Mouse (Mus musculus) testis, postnatal 10 days (tissue): Measurements from ENCODE around the gene Hhipl1.

Source experiments
- DNase-seq: peaks from one replicate; pipeline ENCODE4 v3.0.0; 2021; ENCODE audit warnings: low spot score

The Hhipl1 gene

DNA sequence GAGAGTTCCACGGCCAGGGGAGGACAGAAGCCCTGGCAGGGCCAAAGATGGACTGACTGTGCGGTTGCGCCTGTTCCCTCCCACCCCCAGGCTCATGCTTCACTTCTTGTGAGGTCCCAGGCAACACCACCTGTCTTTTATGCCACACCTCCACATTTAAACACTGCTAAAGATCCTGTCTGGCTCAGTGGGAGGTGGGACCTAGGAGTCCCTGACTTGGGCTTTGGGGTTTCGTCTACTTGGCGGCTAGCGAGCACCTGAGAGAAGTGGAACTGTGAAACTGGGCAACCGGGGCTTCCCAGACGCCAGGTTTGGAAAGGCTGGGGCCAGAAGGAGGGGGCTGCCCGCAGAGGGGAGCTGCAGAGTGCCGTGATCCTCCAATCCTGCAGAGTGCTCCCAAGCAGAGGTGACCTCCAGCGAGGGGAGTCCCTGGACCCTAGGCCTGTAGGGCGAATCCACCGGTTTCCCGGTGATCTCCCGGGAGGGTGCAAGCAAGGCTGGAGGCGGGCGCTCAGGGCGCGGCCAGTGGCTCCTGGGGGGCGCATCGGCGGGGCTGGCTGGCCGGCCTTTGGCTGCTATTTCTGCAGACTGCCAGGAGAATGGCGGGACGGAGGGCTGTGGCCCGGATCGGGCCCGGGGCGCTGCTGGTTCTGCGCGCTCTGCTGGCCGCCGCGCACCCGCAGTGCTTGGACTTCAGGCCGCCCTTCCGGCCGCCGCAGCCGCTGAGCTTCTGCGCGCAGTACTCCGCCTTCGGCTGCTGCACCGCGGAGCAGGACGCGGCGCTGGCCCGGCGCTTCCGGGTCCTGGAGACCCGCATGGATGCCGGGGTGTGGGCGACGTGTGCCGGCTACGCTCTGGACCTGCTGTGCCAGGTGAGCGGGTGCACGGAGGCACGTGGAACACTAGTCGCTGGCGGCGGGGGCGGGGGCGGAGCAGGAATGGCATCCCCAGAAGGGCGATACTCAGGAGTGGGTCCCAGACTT, at the start of gene Hhipl1:
Gene Hhipl1, plus strand, starts transcription at position 459 of the 983 bp plus-strand sequence.
- DNase-seq = peak; percentile 60

- no peak for DNase-seq
Observed at GRCm38 (mm10) chr12:108256734-108257133, 49.3 kb upstream of the Hhipl1 start.

GRCm38 (mm10) chr12:108259322-108260049, 46.6 kb upstream of the Hhipl1 start:
- no peak for DNase-seq

DNA sequence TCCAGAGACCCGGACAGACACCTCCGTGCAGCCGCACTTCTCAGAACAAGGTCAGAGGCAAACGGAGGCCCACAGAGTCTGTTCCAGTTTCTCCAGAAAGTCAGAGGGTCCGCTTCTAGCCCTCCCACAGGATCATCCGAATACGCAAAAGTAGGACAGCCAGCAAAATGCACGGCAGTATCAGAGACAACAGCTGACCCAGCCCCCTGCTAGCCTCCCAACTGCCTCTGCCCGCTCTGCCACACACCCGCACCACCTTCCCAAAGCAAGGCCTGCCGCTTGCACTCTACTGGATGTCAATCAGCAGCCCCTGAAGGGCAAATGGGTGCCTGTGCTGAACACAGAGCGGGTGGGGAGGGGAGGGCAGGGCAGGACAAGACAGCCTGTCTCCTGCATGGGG, 45.1 kb upstream of the Hhipl1 start:
- DNase-seq = no peak

- no peak for DNase-seq
Observed at GRCm38 (mm10) chr12:108264918-108265317, 41.2 kb upstream of the Hhipl1 start.

DNA sequence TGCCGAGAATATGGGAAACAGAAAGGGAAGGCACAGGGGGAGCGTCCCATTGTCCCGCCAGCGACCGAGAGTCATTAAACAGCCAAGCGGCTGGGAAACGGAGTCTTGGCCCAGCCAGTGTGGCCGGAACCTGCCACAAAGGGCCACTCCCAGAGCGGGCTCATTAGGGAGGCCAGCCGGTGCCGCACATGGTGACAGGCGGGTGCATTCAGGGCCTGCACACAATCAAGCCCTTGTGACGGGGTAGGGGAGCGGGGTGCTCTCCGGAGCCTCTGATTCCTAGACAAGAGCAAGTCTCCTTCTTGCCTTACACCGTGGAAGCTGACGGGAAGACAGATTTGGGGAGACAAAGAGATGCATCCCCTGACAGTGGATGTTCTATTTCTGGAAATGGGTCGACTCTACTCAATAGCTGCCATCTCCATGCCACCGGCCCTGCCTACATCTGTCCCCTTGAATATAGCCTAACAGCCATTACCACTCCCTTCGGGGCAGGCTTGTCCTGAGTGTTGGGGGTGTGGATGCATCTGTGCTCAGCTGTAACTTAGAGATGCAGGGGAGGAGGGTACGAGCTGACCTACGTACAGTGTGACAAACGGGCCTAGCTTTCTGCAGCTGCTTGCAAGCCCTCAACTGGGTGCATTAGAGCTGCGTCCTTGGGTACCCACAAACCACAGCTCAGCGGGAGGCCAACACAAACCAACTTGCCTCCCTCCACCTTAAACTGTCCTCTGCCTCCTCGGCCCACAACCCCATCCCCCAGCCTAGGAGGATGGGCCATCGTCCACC, 40.0 kb upstream of the Hhipl1 start:
- DNase-seq = no peak

- DNase-seq = no peak
Observed at GRCm38 (mm10) chr12:108267653-108268052, 38.4 kb upstream of the Hhipl1 start.

DNA sequence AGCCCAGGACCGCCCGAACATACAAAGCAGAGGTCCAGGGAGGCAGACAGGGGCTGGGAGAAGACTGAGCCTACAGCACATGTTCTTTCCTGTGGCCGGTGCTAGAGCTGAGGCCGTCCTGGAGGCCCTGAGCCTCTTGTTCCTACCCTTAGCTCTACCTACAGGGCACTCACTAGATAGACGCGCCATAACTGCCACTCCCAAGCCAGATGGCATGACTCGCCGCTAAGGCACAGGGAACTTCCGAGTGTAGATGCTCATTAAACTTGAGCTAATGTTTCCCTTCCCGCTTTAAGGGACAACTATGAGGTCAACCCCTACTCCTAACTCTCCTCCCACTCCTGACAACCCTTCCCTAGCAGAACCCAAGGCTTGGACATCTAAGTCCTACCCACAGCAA, 37.1 kb upstream of the Hhipl1 start:
- no peak for DNase-seq

- no peak for DNase-seq
Observed at GRCm38 (mm10) chr12:108269699-108270098, 36.4 kb upstream of the Hhipl1 start.

GRCm38 (mm10) chr12:108270240-108270919, 35.7 kb upstream of the Hhipl1 start:
- no peak for DNase-seq

GRCm38 (mm10) chr12:108271351-108272142, 34.5 kb upstream of the Hhipl1 start:
- no peak for DNase-seq

DNA sequence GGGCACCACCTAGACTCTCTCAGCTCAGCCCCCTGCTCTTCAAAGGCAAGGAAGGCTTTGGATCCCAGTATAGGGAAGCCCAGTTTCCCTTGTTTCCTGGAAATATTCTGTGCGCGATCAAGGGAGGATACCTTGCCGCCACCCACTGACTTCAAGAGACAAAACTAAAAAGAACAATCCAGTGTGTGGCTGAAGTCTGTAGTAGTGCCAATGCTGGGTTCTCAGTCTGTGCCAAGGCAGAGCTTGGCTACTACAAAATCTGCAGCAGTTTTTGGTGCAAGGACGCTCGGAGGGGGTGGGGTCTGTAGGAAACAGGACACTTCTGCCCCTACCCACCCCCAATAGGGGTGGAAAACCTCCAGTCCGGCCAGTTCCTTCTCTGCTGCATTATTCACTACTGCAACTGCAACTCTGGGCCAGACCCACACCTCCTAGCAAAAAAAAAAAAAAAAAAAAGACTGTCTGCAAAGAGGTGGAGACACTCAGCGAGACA, 33.9 kb upstream of the Hhipl1 start:
- DNase-seq = no peak

DNA sequence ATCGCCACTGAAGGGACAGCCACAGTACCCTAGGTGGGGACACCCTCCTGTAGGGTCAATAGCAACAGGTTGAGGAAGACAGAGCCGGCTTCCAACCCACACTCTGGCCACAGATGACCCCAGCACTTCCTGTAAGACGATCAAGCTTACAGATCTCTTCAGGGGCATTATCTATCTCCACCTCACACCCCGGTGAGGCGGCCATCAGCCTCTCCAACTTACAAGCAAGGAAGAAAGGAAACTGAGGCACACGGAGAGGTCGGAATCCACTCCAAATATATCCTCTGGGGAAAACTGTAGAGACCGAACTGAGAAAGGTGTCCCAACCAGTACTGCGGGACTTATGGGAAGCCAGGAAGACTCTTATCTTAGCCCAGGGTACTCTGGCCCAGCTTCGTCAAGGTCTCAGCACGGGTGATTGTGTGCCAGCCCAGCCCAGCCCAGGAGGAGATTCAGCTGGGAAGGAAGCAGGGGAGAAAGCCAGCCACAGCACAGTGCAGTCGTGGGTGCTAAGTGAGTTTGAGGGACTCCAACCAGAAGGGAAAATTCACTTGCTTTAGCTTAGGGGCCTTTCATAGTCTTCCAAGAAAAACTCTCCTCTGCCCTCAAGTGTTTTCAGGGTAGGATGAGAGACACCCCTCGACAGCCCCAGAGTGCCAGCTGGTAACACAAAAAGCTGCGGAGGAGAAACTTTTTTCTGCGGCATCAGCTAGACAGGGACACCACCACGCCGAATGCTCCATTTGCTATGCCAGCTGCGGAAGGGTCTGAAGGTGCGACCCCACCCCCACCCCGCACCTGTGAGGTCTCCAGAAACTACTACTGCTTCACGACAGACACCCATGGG, 32.4 kb upstream of the Hhipl1 start:
- DNase-seq = no peak

GRCm38 (mm10) chr12:108274313-108274595, 31.8 kb upstream of the Hhipl1 start:
- DNase-seq = no peak

DNA sequence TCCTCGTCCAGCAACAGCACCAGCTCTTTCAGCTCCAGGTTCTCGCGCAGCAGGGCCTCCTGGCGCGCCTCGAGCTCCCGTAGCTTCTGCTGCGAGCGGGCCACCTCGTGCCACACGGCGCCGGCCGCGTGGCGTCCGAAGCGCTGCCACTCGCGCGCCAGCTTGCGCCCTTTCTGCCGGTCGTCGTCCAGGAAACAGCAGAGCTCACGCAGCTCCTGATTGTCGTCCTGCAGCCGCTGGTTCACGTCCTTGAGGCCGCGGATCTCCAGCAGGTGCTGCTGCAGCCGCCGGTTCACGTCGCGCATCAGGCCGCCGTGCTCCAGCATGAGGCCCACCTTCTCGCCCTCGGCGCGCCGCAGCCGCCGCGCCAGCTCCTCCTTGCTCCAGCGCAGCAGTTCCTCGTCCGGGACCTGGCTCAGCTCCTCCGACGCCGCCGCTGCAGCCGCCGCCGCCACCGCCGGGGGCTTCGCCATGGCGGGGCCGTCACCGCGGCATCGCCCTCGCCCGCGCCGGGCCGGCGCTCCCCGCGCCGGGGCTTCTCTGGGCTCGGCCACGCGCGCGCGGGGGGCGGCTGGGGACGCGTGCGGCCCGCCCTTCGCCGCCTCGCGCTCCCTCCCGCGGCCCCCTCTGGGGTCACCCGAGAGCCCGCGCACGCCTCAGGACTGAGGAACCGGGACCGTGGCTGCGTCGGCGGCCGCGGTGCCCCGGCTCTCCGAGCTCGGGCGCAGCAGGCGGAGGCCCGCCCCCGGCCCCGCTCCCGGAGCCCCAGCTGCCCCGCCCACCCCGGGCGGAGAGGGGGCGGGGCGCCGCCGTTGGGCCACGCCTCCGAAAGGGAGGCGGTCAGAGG, 31.2 kb upstream of the Hhipl1 start, which contains the start of gene Ccdc85c:
Gene Ccdc85c, minus strand, starts transcription at position 765 of the 847 bp plus-strand sequence.
- peak; percentile 70 for DNase-seq

DNA sequence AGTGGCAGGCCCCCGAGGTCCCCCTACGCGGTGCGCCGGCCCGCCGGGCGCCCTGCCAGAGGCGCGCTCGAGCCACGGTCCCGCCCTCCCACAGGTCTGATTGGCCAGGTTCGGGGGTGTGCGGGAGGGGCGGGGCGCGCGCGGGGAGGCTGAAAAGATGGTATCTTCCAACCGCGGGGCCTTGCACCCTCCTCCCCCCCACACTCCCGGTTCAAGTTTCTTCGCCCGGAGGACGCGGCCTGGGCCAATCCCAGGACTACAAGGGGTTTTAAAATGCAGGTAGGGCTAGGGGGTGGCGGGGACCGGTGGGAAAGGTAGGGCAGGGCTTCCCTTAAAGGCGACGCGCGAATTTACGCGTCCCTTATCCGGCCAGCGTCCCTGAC, 30.6 kb upstream of the Hhipl1 start:
- peak; percentile 98 for DNase-seq

GRCm38 (mm10) chr12:108275920-108276822, 29.9 kb upstream of the Hhipl1 start:
- peak; percentile 64 for DNase-seq

GRCm38 (mm10) chr12:108277341-108277841, 28.7 kb upstream of the Hhipl1 start:
- no peak for DNase-seq
